Mouse (Mus musculus) ES-E14 (cell line): ENCODE data around the gene Olfr1233. TPM values are rescaled to one million over a fixed set of nuclear protein-coding genes. Genes with fewer than 3 reads are reported as not detected.

Experiments used
- DNase-seq: peaks from one replicate; pipeline ENCODE4 v3.0.0-alpha.2; 2013; ENCODE audit warnings: low read depth, low spot score
- H3K27ac ChIP-seq: 2 replicates; pipeline ENCODE4 v1.5.1; 2012; ENCODE audit warnings: low read depth, mild to moderate bottlenecking, low read length, moderate library complexity, mixed read lengths; ENCODE audit not compliant: poor library complexity, insufficient read depth, severe bottlenecking
- H3K36me3 ChIP-seq: 2 replicates; pipeline ENCODE4 v1.6.1; 2012; ENCODE audit warnings: mild to moderate bottlenecking, low read length, moderate library complexity, mixed read lengths; ENCODE audit not compliant: control insufficient read depth, poor library complexity, insufficient read depth, severe bottlenecking
- H3K4me1 ChIP-seq, 2 experiments: fragments of 150-350 bp in 1 of 2; sonication (generic) in 1 of 2; 2 replicates each; pipeline ENCODE4 v1.6.1; 2012; ENCODE audit warnings: low read length in 2 of 2, mild to moderate bottlenecking in 1 of 2, mixed read lengths in 1 of 2; ENCODE audit not compliant: control insufficient read depth in 2 of 2, insufficient read depth in 2 of 2, poor library complexity in 1 of 2
- H3K4me3 ChIP-seq, 2 experiments: fragments of 150-350 bp in 1 of 2; sonication (generic) in 1 of 2; 2 replicates each; pipeline ENCODE4 v1.5.1; 2012; ENCODE audit warnings: low read length in 2 of 2, low read depth in 1 of 2, mild to moderate bottlenecking in 1 of 2, mixed read lengths in 1 of 2; ENCODE audit not compliant: insufficient read depth in 1 of 2, poor library complexity in 1 of 2, severe bottlenecking in 1 of 2
- H3K9ac ChIP-seq: 2 replicates; pipeline ENCODE4 v1.6.1; 2012; ENCODE audit warnings: low read depth, mild to moderate bottlenecking, low read length, mixed read lengths; ENCODE audit not compliant: poor library complexity, insufficient read depth, severe bottlenecking
- H3K9me3 ChIP-seq: fragments of 150-350 bp; sonication (generic); 2 replicates; pipeline ENCODE4 v1.6.1; 2012; ENCODE audit warnings: low read depth, mild to moderate bottlenecking, low read length; ENCODE audit not compliant: control insufficient read depth, insufficient read depth
- CHD2 ChIP-seq: IDR thresholded peaks from 2 replicates; pipeline ENCODE4 v1.6.1; 2014; ENCODE audit warnings: mild to moderate bottlenecking, low read depth, low read length, inconsistent platforms
- HCFC1 ChIP-seq: IDR thresholded peaks from 2 replicates; pipeline ENCODE4 v1.6.1; 2012; ENCODE audit warnings: low read length, inconsistent platforms, borderline replicate concordance; ENCODE audit not compliant: insufficient read depth
- MAFK ChIP-seq: IDR thresholded peaks from 2 replicates; pipeline ENCODE4 v1.6.1; 2014; ENCODE audit warnings: mild to moderate bottlenecking, low read depth, low read length, inconsistent platforms; ENCODE audit not compliant: insufficient read depth
- ZC3H11A ChIP-seq: IDR thresholded peaks from 2 replicates; pipeline ENCODE4 v1.6.1; 2012; ENCODE audit warnings: low read depth, mild to moderate bottlenecking, inconsistent platforms, low read length, borderline replicate concordance
- ZNF384 ChIP-seq: IDR thresholded peaks from 2 replicates; pipeline ENCODE4 v1.6.1; 2012; ENCODE audit warnings: low read depth, low read length, inconsistent platforms
- in situ Hi-C, 2 experiments: fragments of 600-800 bp; cut with MboI; formaldehyde crosslinking; loops; one replicate each; pipeline ENCODE4 v1.15.1; 2025; ENCODE audit warnings: low sequenced_read_pairs in 2 of 2, inconsistent platforms in 1 of 2; ENCODE audit not compliant: unreplicated experiment in 2 of 2
- total RNA-seq: library from RNA; depleted of rRNA; stranded (reverse); fragments of 300-350 nt; gene quantifications from 2 replicates; pipeline ENCODE4 v1.2.3, GENCODE M21; 2012; rRNA removed

The Olfr1233 gene
- total RNA-seq = not detected in 2 replicates

- Histone ChIP-seq H3K36me3 (no peaks in the 10 kb centered on the region), H3K9me3 (no peaks in the 10 kb centered on the region), H3K9ac (no peak within 1 kb of the TSS), H3K27ac (no peak within 1 kb of the TSS), H3K4me1 (no peaks in the 10 kb centered on the region), H3K4me3 (no peak within 1 kb of the TSS)
- DNase-seq = no peak
- in situ Hi-C loops = no loop called here
- TF ChIP-seq ZC3H11A = no peak
- TF ChIP-seq MAFK = no peak
- no peak for TF ChIP-seq ZNF384
- TF ChIP-seq HCFC1 = no peak
- TF ChIP-seq CHD2 = no peak
These were observed at the start of gene Olfr1233 for GRCm38 (mm10) chr2:89342298-89342697. Gene Olfr1233, minus strand, starts transcription at chr2:89342398.

DNA sequence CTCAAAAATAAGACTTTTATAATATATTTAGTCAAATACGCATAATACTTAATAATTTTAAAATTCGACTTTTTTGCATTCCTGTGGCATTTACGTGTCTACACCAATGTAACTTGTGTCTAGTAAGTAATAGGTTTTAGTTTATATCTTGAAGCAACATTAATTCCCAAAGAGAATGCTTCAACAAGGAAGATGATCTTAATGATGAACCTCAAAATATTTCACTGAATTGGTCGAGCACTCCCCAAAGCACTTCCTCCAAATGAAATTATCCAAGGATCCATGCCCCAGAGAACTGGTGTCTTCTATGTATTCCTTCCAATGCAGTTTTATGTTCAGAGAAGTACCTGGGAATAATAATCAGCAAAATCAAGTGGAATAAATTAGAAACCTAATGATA lies 22.6 kb upstream of the Olfr1233 start, which contains the start of gene Olfr1234:
Gene Olfr1234 (minus strand): TSS at position 101 of the 400 bp plus-strand sequence.
- Histone ChIP-seq H3K36me3 (no peaks in the 10 kb centered on the region), H3K9me3 (no peaks in the 10 kb centered on the region), H3K9ac (no peak within 1 kb of the TSS), H3K4me3 (no peak within 1 kb of the TSS), H3K27ac (no peak within 1 kb of the TSS), H3K4me1 (no peaks in the 10 kb centered on the region)
- no peak for DNase-seq
- in situ Hi-C loops = no loop called here
- TF ChIP-seq ZNF384 (no peak), CHD2 (no peak), MAFK (no peak), HCFC1 (no peak), ZC3H11A (no peak)

GRCm38 (mm10) chr2:89329575-89329974 lies 12.6 kb downstream of the Olfr1233 start, which contains the start of gene Olfr1232:
Gene Olfr1232, minus strand, starts transcription at chr2:89329675.
- no peak for DNase-seq
- Histone ChIP-seq H3K4me1 (no peaks in the 10 kb centered on the region), H3K9ac (no peak within 1 kb of the TSS), H3K27ac (no peak within 1 kb of the TSS), H3K9me3 (no peaks in the 10 kb centered on the region), H3K36me3 (no peaks in the 10 kb centered on the region), H3K4me3 (no peak within 1 kb of the TSS)
- in situ Hi-C loops = no loop called here
- no peak for TF ChIP-seq MAFK
- TF ChIP-seq ZNF384 = no peak
- TF ChIP-seq CHD2 = no peak
- TF ChIP-seq HCFC1 = no peak
- TF ChIP-seq ZC3H11A = no peak

GRCm38 (mm10) chr2:89306974-89307373 lies 35.2 kb downstream of the Olfr1233 start, which contains the start of gene Olfr1231:
Gene Olfr1231, minus strand, starts transcription at chr2:89307074.
- Histone ChIP-seq H3K4me3 (no peak within 1 kb of the TSS), H3K36me3 (no peaks in the 10 kb centered on the region), H3K9ac (no peak within 1 kb of the TSS), H3K27ac (no peak within 1 kb of the TSS), H3K9me3 (no peaks in the 10 kb centered on the region), H3K4me1 (no peaks in the 10 kb centered on the region)
- no peak for TF ChIP-seq MAFK
- no peak for TF ChIP-seq ZC3H11A
- no peak for TF ChIP-seq ZNF384
- TF ChIP-seq HCFC1 = no peak
- no peak for TF ChIP-seq CHD2
- in situ Hi-C loops = no loop called here
- DNase-seq = no peak
